Mouse (Mus musculus) embryonic facial prominence, embryonic 12.5 days (tissue): ENCODE measurements around the gene Camk1d. TPM values are rescaled to one million over a fixed set of nuclear protein-coding genes. Genes with fewer than 3 reads are reported as not detected.

ENCODE experiments used
- ATAC-seq: fragments of 200-750 bp; cut with Nextera tagmentation; 2 replicates; pipeline ENCODE4 v1.8.0; 2017; ENCODE audit not compliant: insufficient number of reproducible peaks, insufficient read depth, low FRiP score, low TSS enrichment
- H3K27ac ChIP-seq: fragments of 300-500 bp; sonication (generic); 2 replicates; pipeline ENCODE4 v1.5.1; 2016; ENCODE audit warnings: mild to moderate bottlenecking
- H3K27me3 ChIP-seq: fragments of 300-500 bp; sonication (generic); 2 replicates; pipeline ENCODE4 v1.6.1; 2016; ENCODE audit warnings: mild to moderate bottlenecking, moderate library complexity
- H3K36me3 ChIP-seq: fragments of 300-500 bp; sonication (generic); 2 replicates; pipeline ENCODE4 v1.6.1; 2016; ENCODE audit warnings: mild to moderate bottlenecking
- H3K4me1 ChIP-seq: fragments of 300-500 bp; sonication (generic); 2 replicates; pipeline ENCODE4 v1.6.1; 2016
- H3K4me2 ChIP-seq: fragments of 300-500 bp; sonication (generic); replicated peaks from 2 replicates; pipeline ENCODE4 v1.6.1; 2016; ENCODE audit warnings: mild to moderate bottlenecking, moderate library complexity
- H3K4me3 ChIP-seq: fragments of 300-500 bp; sonication (generic); 2 replicates; pipeline ENCODE4 v1.5.1; 2016; ENCODE audit warnings: mild to moderate bottlenecking
- H3K9ac ChIP-seq: fragments of 300-500 bp; sonication (generic); 2 replicates; pipeline ENCODE4 v1.6.1; 2016; ENCODE audit warnings: mild to moderate bottlenecking, moderate library complexity
- H3K9me3 ChIP-seq: fragments of 300-500 bp; sonication (generic); 2 replicates; pipeline ENCODE4 v1.6.1; 2016; ENCODE audit warnings: mild to moderate bottlenecking, moderate library complexity
- WGBS: fragments of 180-500 bp; shearing (Covaris S2); methylation state at CpG from one replicate; pipeline ENCODE4 v1.1.7; 2016; 5-methylcytosine and 5-hydroxymethylcytosine counted together
- polyA plus RNA-seq: library from polyadenylated mRNA; unstranded; fragments of >200 nt; fragmentation: Nextera tagmentation; extraction: Ambion mirVana; gene quantifications from 2 replicates; pipeline ENCODE4 v1.2.1, GENCODE M21; 2016

Gene Camk1d
- polyA plus RNA-seq, 1 experiment from 2014 or later: 3.4 TPM

DNA sequence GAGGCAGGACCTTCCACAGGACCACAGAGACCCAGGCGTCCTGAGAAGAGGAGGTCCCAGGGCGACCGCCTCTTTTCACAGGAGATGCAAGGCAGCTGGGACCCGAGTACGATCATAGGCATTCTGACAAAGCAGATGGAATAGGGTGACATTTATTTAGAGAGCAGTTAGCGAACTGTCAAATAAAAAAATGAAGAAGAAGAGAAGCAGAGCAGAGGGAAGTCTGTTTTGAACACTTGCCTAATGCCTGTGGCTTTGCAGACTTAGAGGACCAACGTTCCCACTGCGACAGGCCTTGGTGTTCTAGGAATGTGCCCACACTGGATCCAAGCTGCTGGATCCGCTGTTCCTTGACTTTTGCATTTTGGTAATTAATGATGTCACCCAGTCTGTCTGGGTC is 259.5 kb downstream of the Camk1d start:
- H3K27me3 ChIP-seq: no peaks in the 10 kb centered on the region
- no peak overlapping the region for H3K27ac ChIP-seq
- 0 out of 2 replicates have a peak, but pooled peaks cover 4% of the 10 kb centered on the region for H3K4me1 ChIP-seq
- ATAC-seq: no peak
- WGBS: 69% methylated on average over 9 of the region's 9 CpGs
- H3K36me3 ChIP-seq: no peaks in the 10 kb centered on the region
- no peak overlapping the region for H3K9ac ChIP-seq
- no peak overlapping the region for H3K4me3 ChIP-seq
- H3K9me3 ChIP-seq: no peaks in the 10 kb centered on the region
- H3K4me2 ChIP-seq: no peak overlapping the region

DNA sequence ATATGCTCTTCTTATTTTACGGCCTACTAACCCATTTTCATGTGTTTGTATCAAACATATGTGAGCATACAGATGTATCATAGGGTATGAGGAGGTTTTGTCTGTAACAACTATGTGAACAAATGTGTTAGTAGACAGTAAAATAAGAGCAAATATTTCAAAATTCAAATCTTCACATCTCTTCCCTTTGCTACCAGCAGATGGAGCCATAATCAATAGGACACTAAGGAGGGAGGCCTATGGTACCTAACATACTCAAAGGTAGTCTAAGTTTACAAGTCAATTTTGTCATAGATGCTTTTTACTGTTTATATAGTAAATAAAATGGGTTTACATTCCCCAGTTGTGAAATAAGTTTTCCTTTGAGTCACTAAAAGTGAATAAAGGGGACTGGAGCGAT is 262.7 kb downstream of the Camk1d start:
- Histone ChIP-seq H3K9me3 (no peaks in the 10 kb centered on the region), H3K27me3 (no peaks in the 10 kb centered on the region), H3K36me3 (no peaks in the 10 kb centered on the region), H3K9ac (no peak overlapping the region), H3K4me3 (no peak overlapping the region), H3K4me2 (no peak overlapping the region), H3K27ac (no peak overlapping the region), H3K4me1 (no peaks in the 10 kb centered on the region)
- 94% methylated on average over 2 of the region's 2 CpGs for WGBS
- no peak for ATAC-seq

DNA sequence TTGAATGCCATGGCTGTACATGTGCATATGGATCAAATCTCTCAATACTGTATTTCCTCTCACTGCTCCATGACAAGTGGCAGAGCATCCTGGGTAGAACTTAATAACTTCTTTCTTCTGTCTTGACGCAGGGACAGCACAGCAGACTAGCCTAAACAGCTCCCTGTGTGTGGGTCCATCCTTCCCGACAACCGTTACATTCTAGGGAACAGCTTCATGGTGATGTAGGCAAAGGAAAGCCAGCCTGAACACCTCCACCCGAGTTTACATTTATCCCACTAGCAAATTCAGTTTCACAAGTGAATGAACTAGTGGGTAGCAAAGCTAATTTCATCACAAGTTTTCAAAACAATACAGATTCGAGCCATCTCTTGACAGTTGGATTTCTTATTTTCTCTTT is 269.0 kb downstream of the Camk1d start:
- Histone ChIP-seq H3K27me3 (no peaks in the 10 kb centered on the region), H3K27ac (no peak overlapping the region), H3K4me3 (no peak overlapping the region)

DNA sequence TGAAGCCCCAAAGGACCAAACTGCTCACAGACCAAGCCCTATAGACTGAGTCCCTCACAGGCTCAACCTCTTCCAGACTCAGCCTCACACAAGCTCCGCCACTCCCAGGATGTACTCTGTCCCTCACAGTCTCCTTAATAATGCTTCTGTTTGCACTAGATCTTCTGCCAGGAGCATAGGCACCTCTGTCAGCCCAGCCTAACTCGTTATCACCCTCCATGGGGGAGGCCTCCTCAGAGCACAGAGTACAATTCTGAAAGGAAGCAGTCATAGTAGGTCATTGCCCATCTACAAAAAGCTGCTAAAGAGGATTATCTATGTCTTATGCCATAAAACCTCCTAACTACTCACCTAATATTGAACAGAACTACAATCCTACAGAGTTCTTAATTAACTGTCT is 276.6 kb downstream of the Camk1d start:
- no peak for ATAC-seq
- WGBS: 54% methylated on average over 2 of the region's 2 CpGs
- Histone ChIP-seq H3K4me2 (no peak overlapping the region), H3K9ac (no peak overlapping the region), H3K4me3 (no peak overlapping the region), H3K4me1 (no peaks in the 10 kb centered on the region), H3K27ac (no peak overlapping the region), H3K9me3 (no peaks in the 10 kb centered on the region), H3K36me3 (no peaks in the 10 kb centered on the region), H3K27me3 (no peaks in the 10 kb centered on the region)

More for the DNA sequence above, 269.0 kb downstream of the Camk1d start:
- Histone ChIP-seq H3K9me3 (no peaks in the 10 kb centered on the region), H3K4me2 (no peak overlapping the region), H3K9ac (no peak overlapping the region), H3K4me1 (no peaks in the 10 kb centered on the region), H3K36me3 (no peaks in the 10 kb centered on the region)
- 75% methylated on average over 5 of the region's 5 CpGs for WGBS
- no peak for ATAC-seq

DNA sequence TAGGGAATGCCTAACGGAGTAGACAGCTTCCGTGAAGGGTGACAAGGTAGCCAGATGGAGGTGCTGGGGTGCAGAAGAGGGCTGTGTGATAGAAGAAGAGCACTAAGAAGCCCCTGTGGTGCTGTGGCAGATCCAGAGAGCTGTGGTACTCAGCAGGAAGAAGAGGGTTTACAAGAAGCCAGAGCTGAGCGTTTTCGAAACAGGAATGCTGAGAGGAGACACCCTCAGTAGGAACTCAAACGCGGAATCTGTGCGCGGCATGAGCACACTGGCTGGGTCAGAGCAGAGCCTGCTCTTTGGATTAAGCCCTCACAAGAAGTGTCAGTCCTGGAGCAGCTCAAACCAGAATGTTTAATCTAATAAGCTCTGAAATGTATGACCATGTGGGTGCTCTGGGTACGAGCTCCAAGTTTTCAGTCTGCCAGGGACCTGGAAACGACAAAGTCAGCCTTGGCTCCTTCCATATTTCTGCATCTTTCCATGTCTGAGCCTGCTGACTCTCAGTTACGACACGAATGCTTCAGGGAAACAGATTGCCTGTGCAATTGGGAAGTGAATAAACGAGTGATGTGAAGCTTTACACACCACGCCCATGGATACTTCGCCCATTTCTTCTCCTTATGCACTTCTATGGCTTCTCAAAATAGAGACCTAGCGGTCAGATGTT is 278.6 kb downstream of the Camk1d start:
- ATAC-seq: no peak
- 81% methylated on average over 16 of the region's 16 CpGs for WGBS
- no peak overlapping the region for H3K4me3 ChIP-seq

GRCm38 (mm10) chr2:5431309-5431708 is 283.0 kb downstream of the Camk1d start:
- no peaks in the 10 kb centered on the region for H3K27me3 ChIP-seq
- H3K4me1 ChIP-seq: no peaks in the 10 kb centered on the region
- no peak overlapping the region for H3K4me2 ChIP-seq
- ATAC-seq: no peak
- 50% methylated on average over 2 of the region's 2 CpGs for WGBS
- no peaks in the 10 kb centered on the region for H3K36me3 ChIP-seq
- H3K4me3 ChIP-seq: no peak overlapping the region
- H3K9me3 ChIP-seq: no peaks in the 10 kb centered on the region
- H3K27ac ChIP-seq: no peak overlapping the region
- no peak overlapping the region for H3K9ac ChIP-seq

More for the DNA sequence above, 278.6 kb downstream of the Camk1d start:
- Histone ChIP-seq H3K9ac (no peak overlapping the region), H3K27ac (no peak overlapping the region), H3K9me3 (no peaks in the 10 kb centered on the region), H3K4me2 (no peak overlapping the region), H3K27me3 (no peaks in the 10 kb centered on the region), H3K36me3 (no peaks in the 10 kb centered on the region), H3K4me1 (no peaks in the 10 kb centered on the region)

- H3K27ac ChIP-seq: no peak overlapping the region
- ATAC-seq: no peak
- H3K4me2 ChIP-seq: no peak overlapping the region
- H3K4me1 ChIP-seq: no peaks in the 10 kb centered on the region
- no peaks in the 10 kb centered on the region for H3K9me3 ChIP-seq
- WGBS: 81% methylated on average over 8 of the region's 8 CpGs
- no peak overlapping the region for H3K4me3 ChIP-seq
- H3K27me3 ChIP-seq: no peaks in the 10 kb centered on the region
- H3K36me3 ChIP-seq: no peaks in the 10 kb centered on the region
- no peak overlapping the region for H3K9ac ChIP-seq
Measured at GRCm38 (mm10) chr2:5429921-5430320, 284.4 kb downstream of the Camk1d start.

DNA sequence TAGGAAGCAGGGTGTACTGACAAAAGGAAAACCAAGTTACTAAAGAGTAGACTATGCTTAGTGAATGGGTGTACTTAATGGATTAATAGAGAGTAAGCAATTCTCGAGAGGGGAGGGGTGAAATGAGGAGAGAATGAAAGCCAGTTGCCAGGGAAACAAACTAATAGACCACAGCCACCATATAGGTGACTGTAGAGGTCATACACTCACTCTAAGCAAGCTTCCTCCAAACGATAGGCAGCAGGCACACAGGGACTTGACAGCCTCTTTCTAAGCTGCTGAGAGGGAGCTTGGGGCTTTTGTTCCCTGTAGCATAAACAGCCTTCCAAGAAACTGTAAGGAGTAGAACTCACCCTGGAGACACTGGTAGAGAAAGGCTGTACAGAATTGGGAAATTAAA is 288.2 kb downstream of the Camk1d start:
- H3K4me3 ChIP-seq: no peak overlapping the region
- no peaks in the 10 kb centered on the region for H3K27me3 ChIP-seq
- H3K4me2 ChIP-seq: no peak overlapping the region
- H3K36me3 ChIP-seq: no peaks in the 10 kb centered on the region
- no peak overlapping the region for H3K27ac ChIP-seq
- WGBS: 33% methylated on average over 2 of the region's 2 CpGs
- H3K9me3 ChIP-seq: no peaks in the 10 kb centered on the region
- H3K4me1 ChIP-seq: no peaks in the 10 kb centered on the region
- no peak overlapping the region for H3K9ac ChIP-seq
- no peak for ATAC-seq

DNA sequence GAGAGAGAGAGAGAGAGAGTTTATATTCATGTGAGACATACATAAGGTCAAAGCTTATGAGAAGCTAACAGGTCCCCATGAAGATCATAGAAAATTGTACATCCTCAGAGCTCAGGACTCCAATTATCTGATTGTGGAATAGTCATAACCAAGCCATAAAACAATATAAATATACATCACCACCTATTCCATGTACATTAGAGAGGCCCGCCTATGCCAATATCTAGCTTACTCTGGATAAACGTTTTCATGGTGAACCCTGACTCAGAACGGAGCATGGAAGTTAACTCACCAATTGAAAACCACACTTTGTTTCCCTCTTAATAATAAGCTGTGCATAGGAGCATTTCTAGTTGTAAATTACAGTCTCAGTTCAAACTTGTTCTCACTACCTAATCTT is 288.7 kb downstream of the Camk1d start:
- H3K9me3 ChIP-seq: no peaks in the 10 kb centered on the region
- H3K27me3 ChIP-seq: no peaks in the 10 kb centered on the region
- no peaks in the 10 kb centered on the region for H3K36me3 ChIP-seq
- no peak for ATAC-seq
- H3K27ac ChIP-seq: no peak overlapping the region
- H3K4me1 ChIP-seq: no peaks in the 10 kb centered on the region
- 81% methylated on average over 3 of the region's 3 CpGs for WGBS
- H3K9ac ChIP-seq: no peak overlapping the region
- H3K4me2 ChIP-seq: no peak overlapping the region
- H3K4me3 ChIP-seq: no peak overlapping the region

GRCm38 (mm10) chr2:5420621-5421196 is 293.6 kb downstream of the Camk1d start:
- no peak overlapping the region for H3K27ac ChIP-seq
- WGBS: 28% methylated on average over 5 of the region's 5 CpGs
- no peaks in the 10 kb centered on the region for H3K9me3 ChIP-seq
- no peaks in the 10 kb centered on the region for H3K4me1 ChIP-seq
- H3K36me3 ChIP-seq: no peaks in the 10 kb centered on the region
- no peaks in the 10 kb centered on the region for H3K27me3 ChIP-seq
- H3K4me2 ChIP-seq: no peak overlapping the region
- H3K4me3 ChIP-seq: no peak overlapping the region
- H3K9ac ChIP-seq: no peak overlapping the region
- no peak for ATAC-seq

- WGBS: 81% methylated on average over 4 of the region's 4 CpGs
Measured at GRCm38 (mm10) chr2:5418802-5419201, 295.5 kb downstream of the Camk1d start.

DNA sequence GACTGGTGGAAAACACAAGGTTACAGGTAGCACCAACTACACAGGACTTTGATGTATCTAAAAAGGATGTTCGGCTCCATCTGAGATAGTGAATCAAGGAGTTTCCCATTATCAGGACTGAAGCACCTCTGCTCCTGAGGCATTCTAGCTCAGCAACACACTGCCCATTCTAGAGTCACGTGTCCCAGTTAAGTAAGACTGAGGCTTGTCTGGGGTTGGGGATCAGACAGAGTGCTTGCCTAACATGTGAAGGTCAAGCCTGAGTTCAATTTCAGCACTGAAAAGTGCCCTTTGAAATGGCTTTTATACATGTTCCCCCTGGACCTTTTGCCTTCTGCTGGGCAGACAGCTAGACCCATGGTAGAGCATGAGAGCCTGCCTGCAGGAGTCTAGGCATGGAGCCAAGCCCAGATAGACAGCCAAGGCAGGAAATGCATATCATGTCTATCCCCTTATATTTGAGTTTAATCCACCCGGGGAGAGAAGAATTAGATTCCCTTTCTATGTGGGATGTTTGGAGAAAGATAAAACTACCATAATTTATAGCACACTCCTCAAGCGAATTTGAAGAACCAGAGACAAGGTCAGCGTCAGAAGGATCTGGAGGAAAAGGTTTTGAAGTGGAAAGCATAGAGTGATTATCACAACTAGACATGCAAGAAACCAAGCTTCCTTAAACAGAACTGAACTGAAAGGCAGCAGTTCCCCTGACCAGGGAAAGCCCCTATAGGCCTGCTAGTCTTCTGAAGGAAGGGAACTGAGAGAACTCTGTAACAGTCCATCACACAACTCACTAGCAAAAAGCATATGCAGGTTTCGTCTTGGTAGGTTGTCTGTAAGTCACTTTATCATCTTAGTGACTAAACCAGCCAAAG is 296.9 kb downstream of the Camk1d start:
- no peak overlapping the region for H3K4me2 ChIP-seq
- no peak overlapping the region for H3K4me3 ChIP-seq
- no peaks in the 10 kb centered on the region for H3K4me1 ChIP-seq
- no peak overlapping the region for H3K27ac ChIP-seq
- no peak for ATAC-seq
- no peaks in the 10 kb centered on the region for H3K36me3 ChIP-seq
- 65% methylated on average over 6 of the region's 6 CpGs for WGBS
- no peaks in the 10 kb centered on the region for H3K9me3 ChIP-seq
- H3K9ac ChIP-seq: no peak overlapping the region
- no peaks in the 10 kb centered on the region for H3K27me3 ChIP-seq

More at GRCm38 (mm10) chr2:5418802-5419201, 295.5 kb downstream of the Camk1d start:
- no peaks in the 10 kb centered on the region for H3K27me3 ChIP-seq
- H3K4me1 ChIP-seq: no peaks in the 10 kb centered on the region
- H3K9ac ChIP-seq: no peak overlapping the region
- H3K4me2 ChIP-seq: no peak overlapping the region
- no peaks in the 10 kb centered on the region for H3K9me3 ChIP-seq
- H3K27ac ChIP-seq: no peak overlapping the region
- no peak overlapping the region for H3K4me3 ChIP-seq
- no peaks in the 10 kb centered on the region for H3K36me3 ChIP-seq
- no peak for ATAC-seq
